Mouse (Mus musculus) brown adipose tissue, adult 24 weeks (tissue): ENCODE measurements around the gene Myom1. TPM values are rescaled to one million over a fixed set of nuclear protein-coding genes. Genes with fewer than 3 reads are reported as not detected.

Experiments
- H3K27ac ChIP-seq: fragments of 200-500 bp; replicated peaks from 2 replicates; pipeline ENCODE4 v1.5.1; 2012; ENCODE audit warnings: low read depth, mild to moderate bottlenecking, low read length
- H3K4me1 ChIP-seq: fragments of 200-500 bp; 2 replicates; pipeline ENCODE4 v1.6.1; 2012; ENCODE audit warnings: low read length, mixed read lengths; ENCODE audit not compliant: control insufficient read depth, insufficient read depth, insufficient read length
- H3K4me3 ChIP-seq: fragments of 200-500 bp; 2 replicates; pipeline ENCODE4 v1.5.1; 2012; ENCODE audit warnings: low read depth, mild to moderate bottlenecking, low read length, moderate library complexity; ENCODE audit not compliant: insufficient read depth
- polyA plus RNA-seq: library from polyadenylated mRNA; stranded (reverse); fragments of >200 nt; gene quantifications from 2 replicates; pipeline ENCODE4 v1.2.4, GENCODE M21; 2012; ENCODE audit not compliant: missing spikeins, insufficient read depth, insufficient read length

Gene Myom1
- polyA plus RNA-seq, 1 experiment = 10.1 TPM

GRCm38 (mm10) chr17:71087396-71088153 lies 85.1 kb downstream of the Myom1 start:
- Histone ChIP-seq H3K27ac (no peak overlapping the region), H3K4me1 (peaks cover 11% of the 10 kb centered on the region), H3K4me3 (no peak overlapping the region)

- peaks cover 11% of the 10 kb centered on the region for H3K4me1 ChIP-seq
- H3K27ac ChIP-seq = no peak overlapping the region
- H3K4me3 ChIP-seq = no peak overlapping the region
Measured at GRCm38 (mm10) chr17:71088154-71088521, 85.7 kb downstream of the Myom1 start.

- Histone ChIP-seq H3K27ac (no peak overlapping the region), H3K4me1 (peaks cover 11% of the 10 kb centered on the region), H3K4me3 (no peak overlapping the region)
Measured at GRCm38 (mm10) chr17:71088991-71089434, 86.6 kb downstream of the Myom1 start.

- Histone ChIP-seq H3K4me1 (peaks cover 11% of the 10 kb centered on the region), H3K4me3 (no peak overlapping the region), H3K27ac (peak overlapping the region; percentile 93)
Measured at GRCm38 (mm10) chr17:71089781-71090480, 87.5 kb downstream of the Myom1 start.

- H3K4me1 ChIP-seq = peaks cover 11% of the 10 kb centered on the region
- no peak overlapping the region for H3K4me3 ChIP-seq
- H3K27ac ChIP-seq = no peak overlapping the region
Measured at GRCm38 (mm10) chr17:71091024-71091423, 88.6 kb downstream of the Myom1 start.

- H3K27ac ChIP-seq = no peak overlapping the region
- peaks cover 9% of the 10 kb centered on the region for H3K4me1 ChIP-seq
- H3K4me3 ChIP-seq = no peak overlapping the region
Measured at GRCm38 (mm10) chr17:71092341-71092740, 89.9 kb downstream of the Myom1 start.

GRCm38 (mm10) chr17:71093793-71094192 lies 91.4 kb downstream of the Myom1 start:
- H3K27ac ChIP-seq = no peak overlapping the region

GRCm38 (mm10) chr17:71094438-71094837 lies 92.0 kb downstream of the Myom1 start:
- no peak overlapping the region for H3K27ac ChIP-seq
- H3K4me1 ChIP-seq = peaks cover 9% of the 10 kb centered on the region
- H3K4me3 ChIP-seq = no peak overlapping the region

More at GRCm38 (mm10) chr17:71093793-71094192, 91.4 kb downstream of the Myom1 start:
- H3K4me3 ChIP-seq = no peak overlapping the region
- H3K4me1 ChIP-seq = peaks cover 9% of the 10 kb centered on the region

- H3K27ac ChIP-seq = 0 out of 2 replicates have a peak overlapping the region, but pooled peaks have one; percentile 3
- no peaks in the 10 kb centered on the region for H3K4me1 ChIP-seq
- no peak overlapping the region for H3K4me3 ChIP-seq
Measured at GRCm38 (mm10) chr17:71096557-71097208, 94.2 kb downstream of the Myom1 start.

GRCm38 (mm10) chr17:71097209-71097597 lies 94.8 kb downstream of the Myom1 start:
- Histone ChIP-seq H3K4me1 (no peaks in the 10 kb centered on the region; the same call in 1 of the 2 replicates), H3K4me3 (no peak overlapping the region), H3K27ac (no peak overlapping the region)

GRCm38 (mm10) chr17:71098606-71099005 lies 96.2 kb downstream of the Myom1 start:
- Histone ChIP-seq H3K27ac (no peak overlapping the region), H3K4me1 (peaks cover 4% of the 10 kb centered on the region; the same call in 1 of the 2 replicates), H3K4me3 (no peak overlapping the region)

- Histone ChIP-seq H3K27ac (peak overlapping the region; percentile 44), H3K4me1 (peaks cover 4% of the 10 kb centered on the region; the same call in 1 of the 2 replicates)
Measured at GRCm38 (mm10) chr17:71102571-71103551, 100.4 kb downstream of the Myom1 start.

GRCm38 (mm10) chr17:71105297-71105696 lies 102.9 kb downstream of the Myom1 start:
- H3K4me1 ChIP-seq = peaks cover 4% of the 10 kb centered on the region; the same call in 1 of the 2 replicates
- H3K4me3 ChIP-seq = no peak overlapping the region
- peak overlapping the region; percentile 43 for H3K27ac ChIP-seq

More at GRCm38 (mm10) chr17:71102571-71103551, 100.4 kb downstream of the Myom1 start:
- no peak overlapping the region for H3K4me3 ChIP-seq

GRCm38 (mm10) chr17:71106250-71106649 lies 103.8 kb downstream of the Myom1 start:
- Histone ChIP-seq H3K4me1 (peaks cover 4% of the 10 kb centered on the region; the same call in 1 of the 2 replicates), H3K4me3 (no peak overlapping the region), H3K27ac (no peak overlapping the region)
